Mouse (Mus musculus) left cerebral cortex, adult 11 months (tissue): Measurements from ENCODE around the gene Plcg2.

Source experiments
- DNase-seq: peaks from one replicate; pipeline ENCODE4 v3.0.0; 2022; ENCODE audit warnings: low spot score

The Plcg2 gene

GRCm38 (mm10) chr8:117498179-117498914, at the start of gene Plcg2:
Gene Plcg2 (plus strand): TSS chr8:117498291.
- DNase-seq = no peak

- no peak for DNase-seq
Observed at GRCm38 (mm10) chr8:117451072-117451471, 47.0 kb upstream of the Plcg2 start.

GRCm38 (mm10) chr8:117453974-117454373, 44.1 kb upstream of the Plcg2 start:
- no peak for DNase-seq

- DNase-seq = no peak
Observed at GRCm38 (mm10) chr8:117454516-117455116, 43.5 kb upstream of the Plcg2 start.

GRCm38 (mm10) chr8:117455701-117456100, 42.4 kb upstream of the Plcg2 start:
- DNase-seq = no peak

- no peak for DNase-seq
Observed at GRCm38 (mm10) chr8:117458440-117458839, 39.7 kb upstream of the Plcg2 start.

- DNase-seq = no peak
Observed at GRCm38 (mm10) chr8:117462701-117463284, 35.3 kb upstream of the Plcg2 start.

- no peak for DNase-seq
Observed at GRCm38 (mm10) chr8:117464525-117464924, 33.6 kb upstream of the Plcg2 start.

GRCm38 (mm10) chr8:117465250-117465649, 32.8 kb upstream of the Plcg2 start:
- peak; percentile 70 for DNase-seq

GRCm38 (mm10) chr8:117467466-117467865, 30.6 kb upstream of the Plcg2 start:
- DNase-seq = no peak

- no peak for DNase-seq
Observed at GRCm38 (mm10) chr8:117469431-117470341, 28.4 kb upstream of the Plcg2 start.

GRCm38 (mm10) chr8:117470342-117470781, 27.7 kb upstream of the Plcg2 start:
- peak; percentile 82 for DNase-seq

GRCm38 (mm10) chr8:117471174-117471573, 26.9 kb upstream of the Plcg2 start:
- DNase-seq = no peak

GRCm38 (mm10) chr8:117471655-117472054, 26.4 kb upstream of the Plcg2 start:
- no peak for DNase-seq

GRCm38 (mm10) chr8:117472332-117472731, 25.8 kb upstream of the Plcg2 start:
- no peak for DNase-seq

- DNase-seq = peak; percentile 78
Observed at GRCm38 (mm10) chr8:117474944-117475343, 23.1 kb upstream of the Plcg2 start.

GRCm38 (mm10) chr8:117475819-117476218, 22.3 kb upstream of the Plcg2 start:
- no peak for DNase-seq

- no peak for DNase-seq
Observed at GRCm38 (mm10) chr8:117478082-117478481, 20.0 kb upstream of the Plcg2 start.

GRCm38 (mm10) chr8:117479996-117480395, 18.1 kb upstream of the Plcg2 start:
- DNase-seq = no peak

- DNase-seq = no peak
Observed at GRCm38 (mm10) chr8:117480516-117480915, 17.6 kb upstream of the Plcg2 start.

- no peak for DNase-seq
Observed at GRCm38 (mm10) chr8:117481830-117482229, 16.3 kb upstream of the Plcg2 start.

- no peak for DNase-seq
Observed at GRCm38 (mm10) chr8:117484731-117485130, 13.4 kb upstream of the Plcg2 start.
